Mouse (Mus musculus) kidney, postnatal 10 days (tissue): ENCODE measurements around the gene Aar2.
A peak's percentile ranks its signal among the peaks of the same experiment; 100 is the strongest.

Source experiments
- DNase-seq: peaks from one replicate; pipeline ENCODE4 v3.0.0; 2021; ENCODE audit warnings: mixed read lengths

Aar2 gene

GRCm38 (mm10) chr2:156569261-156569660 is 21.9 kb downstream of the Aar2 start:
- DNase-seq: no peak

- DNase-seq: peak; percentile 17
These were observed 24.1 kb downstream of the Aar2 start for GRCm38 (mm10) chr2:156571521-156571920.

- DNase-seq: no peak
These were observed 29.6 kb downstream of the Aar2 start for GRCm38 (mm10) chr2:156576850-156577587.

GRCm38 (mm10) chr2:156580507-156580906 is 33.1 kb downstream of the Aar2 start:
- DNase-seq: no peak

- no peak for DNase-seq
These were observed 33.9 kb downstream of the Aar2 start for GRCm38 (mm10) chr2:156581244-156581643.

GRCm38 (mm10) chr2:156582887-156583286 is 35.5 kb downstream of the Aar2 start:
- DNase-seq: no peak

GRCm38 (mm10) chr2:156584154-156584796 is 36.9 kb downstream of the Aar2 start:
- peak; percentile 32 for DNase-seq

GRCm38 (mm10) chr2:156584797-156585471 is 37.5 kb downstream of the Aar2 start:
- peak; percentile 29 for DNase-seq

GRCm38 (mm10) chr2:156589481-156589880 is 42.1 kb downstream of the Aar2 start:
- DNase-seq: no peak

- DNase-seq: no peak
These were observed 47.7 kb downstream of the Aar2 start for GRCm38 (mm10) chr2:156594987-156595490.

- no peak for DNase-seq
These were observed 55.2 kb downstream of the Aar2 start for GRCm38 (mm10) chr2:156602581-156602980.

- DNase-seq: no peak
These were observed 56.3 kb downstream of the Aar2 start for GRCm38 (mm10) chr2:156603671-156604070.

GRCm38 (mm10) chr2:156605144-156605543 is 57.8 kb downstream of the Aar2 start:
- no peak for DNase-seq

- no peak for DNase-seq
These were observed 58.6 kb downstream of the Aar2 start for GRCm38 (mm10) chr2:156605971-156606370.

GRCm38 (mm10) chr2:156613081-156613540 is 65.7 kb downstream of the Aar2 start:
- DNase-seq: peak; percentile 63

- DNase-seq: peak; percentile 49
These were observed 66.3 kb downstream of the Aar2 start, which contains the start of gene Dlgap4 for GRCm38 (mm10) chr2:156613541-156614257. TSS of gene Dlgap4 (plus strand) at chr2:156613705.

- no peak for DNase-seq
These were observed 66.8 kb downstream of the Aar2 start for GRCm38 (mm10) chr2:156614258-156614556.

- no peak for DNase-seq
These were observed 67.6 kb downstream of the Aar2 start for GRCm38 (mm10) chr2:156614661-156615654.

- DNase-seq: no peak
These were observed 69.1 kb downstream of the Aar2 start for GRCm38 (mm10) chr2:156616513-156616912.

- DNase-seq: peak; percentile 28
These were observed 70.2 kb downstream of the Aar2 start for GRCm38 (mm10) chr2:156617536-156617935.
